Mouse (Mus musculus) midbrain, postnatal 0 days (tissue): ENCODE results near the gene Slc24a1. TPM values are rescaled to one million over a fixed set of nuclear protein-coding genes. Genes with fewer than 3 reads are reported as not detected.

ENCODE experiments used
- ATAC-seq: fragments of 200-750 bp; cut with Nextera tagmentation; 2 replicates; pipeline ENCODE4 v1.8.0; 2017; ENCODE audit warnings: moderate number of reproducible peaks, mild to moderate bottlenecking, moderate TSS enrichment, moderate library complexity; ENCODE audit not compliant: low FRiP score
- DNase-seq: peaks from one replicate; pipeline ENCODE4 v3.0.0-alpha.2; 2015; ENCODE audit warnings: low spot score
- H3K27ac ChIP-seq: fragments of 300-500 bp; sonication (generic); 2 replicates; pipeline ENCODE4 v1.5.1; 2014; ENCODE audit warnings: low read depth, mild to moderate bottlenecking, low read length, mixed read lengths
- H3K27me3 ChIP-seq: fragments of 300-500 bp; sonication (generic); 2 replicates; pipeline ENCODE4 v1.6.1; 2014; ENCODE audit warnings: low read length, control low read depth, mixed read lengths; ENCODE audit not compliant: insufficient read depth
- H3K36me3 ChIP-seq: fragments of 300-500 bp; sonication (generic); 2 replicates; pipeline ENCODE4 v1.6.1; 2014; ENCODE audit warnings: low read length, control low read depth, mixed read lengths; ENCODE audit not compliant: insufficient read depth
- H3K4me1 ChIP-seq: fragments of 300-500 bp; sonication (generic); 2 replicates; pipeline ENCODE4 v1.6.1; 2014; ENCODE audit warnings: mild to moderate bottlenecking, control low read depth, antibody characterized with exemption, low read length, mixed read lengths; ENCODE audit not compliant: insufficient read depth
- H3K4me2 ChIP-seq: fragments of 300-500 bp; sonication (generic); 2 replicates; pipeline ENCODE4 v1.6.1; 2014; ENCODE audit warnings: low read depth, mild to moderate bottlenecking, low read length, mixed read lengths; ENCODE audit not compliant: poor library complexity, severe bottlenecking
- H3K4me3 ChIP-seq: fragments of 300-500 bp; sonication (generic); 2 replicates; pipeline ENCODE4 v1.5.1; 2014; ENCODE audit warnings: low read depth, mild to moderate bottlenecking, low read length, moderate library complexity
- H3K9ac ChIP-seq: fragments of 300-500 bp; sonication (generic); replicated peaks from 2 replicates; pipeline ENCODE4 v1.6.1; 2014; ENCODE audit warnings: mild to moderate bottlenecking, low read length, moderate library complexity, mixed read lengths; ENCODE audit not compliant: poor library complexity, severe bottlenecking
- H3K9me3 ChIP-seq: fragments of 300-500 bp; sonication (generic); 2 replicates; pipeline ENCODE4 v1.6.1; 2016; ENCODE audit warnings: low read length, control low read depth
- CTCF ChIP-seq: IDR thresholded peaks from 2 replicates; pipeline ENCODE4 v1.5.1; 2016; ENCODE audit warnings: antibody characterized with exemption, mild to moderate bottlenecking
- WGBS: fragments of 180-500 bp; shearing (Covaris S2); extraction: QIAGEN DNeasy Blood & Tissue Kit; methylation state at CpG from one replicate; pipeline ENCODE4 v1.1.7; 2014; 5-methylcytosine and 5-hydroxymethylcytosine counted together
- polyA plus RNA-seq: library from polyadenylated mRNA; unstranded; fragments of >200 nt; fragmentation: Nextera tagmentation; extraction: Ambion mirVana; gene quantifications from 2 replicates; pipeline ENCODE4 v1.2.1, GENCODE M21; 2015
- total RNA-seq: library from RNA; depleted of rRNA; stranded (reverse); fragments of >200 nt; gene quantifications from 2 replicates; pipeline ENCODE4 v1.2.3, GENCODE M21; 2014

Slc24a1 gene
- total and polyA plus RNA-seq, 2 experiments from 2014 or later, result 0.19 TPM; not detected in 1

DNA sequence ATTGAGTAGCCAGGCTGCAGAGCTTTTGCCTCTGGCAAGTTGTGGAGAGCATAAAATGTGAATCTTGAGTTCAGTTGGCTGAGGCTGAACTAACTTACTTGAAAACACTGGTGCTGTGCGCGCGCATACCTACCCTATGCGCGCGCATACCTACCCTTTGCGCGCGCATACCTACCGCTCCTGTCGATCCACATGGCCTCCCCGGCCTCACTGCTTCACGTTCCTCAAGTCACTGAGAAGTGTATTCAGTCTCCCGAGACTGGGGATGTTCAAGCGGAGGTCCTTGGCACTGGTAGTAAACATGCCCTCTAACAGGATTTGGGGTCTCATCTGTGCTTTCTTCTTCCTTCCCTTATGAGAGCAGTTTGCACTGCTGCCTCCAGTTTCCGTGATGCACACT lies 32.8 kb downstream of the Slc24a1 start:
- no peak overlapping the region for H3K27ac ChIP-seq
- WGBS, result 36% methylated on average over 16 of the region's 16 CpGs
- no peak overlapping the region for H3K4me3 ChIP-seq
- H3K9me3 ChIP-seq, result no peaks in the 10 kb centered on the region
- no peak overlapping the region for H3K4me2 ChIP-seq
- DNase-seq, result no peak
- no peak for ATAC-seq
- H3K4me1 ChIP-seq, result no peaks in the 10 kb centered on the region
- no peak for TF ChIP-seq CTCF
- H3K9ac ChIP-seq, result no peak overlapping the region
- no peaks in the 10 kb centered on the region for H3K27me3 ChIP-seq
- H3K36me3 ChIP-seq, result peaks cover 24% of the 10 kb centered on the region

DNA sequence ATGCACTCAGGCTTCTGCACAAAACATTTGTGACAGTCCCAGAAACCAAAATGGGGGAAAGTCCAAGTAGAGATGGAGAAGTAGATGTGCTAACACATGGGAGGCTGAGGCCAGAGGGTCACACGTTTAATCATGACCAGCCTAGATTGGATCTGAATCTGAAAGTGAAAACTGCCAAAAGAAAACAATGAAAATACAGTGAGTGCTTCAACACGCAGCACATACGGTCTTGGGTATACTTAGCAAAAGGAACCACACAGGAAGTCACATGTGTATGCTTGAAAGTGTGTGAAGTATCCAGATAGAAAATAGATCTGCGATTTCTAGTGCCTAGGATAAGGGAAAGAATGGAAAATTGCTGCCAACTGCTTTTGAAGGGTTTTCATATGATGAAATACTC lies 36.8 kb downstream of the Slc24a1 start:
- Histone ChIP-seq H3K4me2 (no peak overlapping the region), H3K36me3 (peaks cover 42% of the 10 kb centered on the region), H3K9me3 (no peaks in the 10 kb centered on the region), H3K27me3 (no peaks in the 10 kb centered on the region), H3K9ac (no peak overlapping the region), H3K27ac (no peak overlapping the region), H3K4me3 (no peak overlapping the region), H3K4me1 (no peaks in the 10 kb centered on the region)
- no peak for ATAC-seq
- WGBS, result 84% methylated on average over 4 of the region's 4 CpGs
- no peak for TF ChIP-seq CTCF
- no peak for DNase-seq

DNA sequence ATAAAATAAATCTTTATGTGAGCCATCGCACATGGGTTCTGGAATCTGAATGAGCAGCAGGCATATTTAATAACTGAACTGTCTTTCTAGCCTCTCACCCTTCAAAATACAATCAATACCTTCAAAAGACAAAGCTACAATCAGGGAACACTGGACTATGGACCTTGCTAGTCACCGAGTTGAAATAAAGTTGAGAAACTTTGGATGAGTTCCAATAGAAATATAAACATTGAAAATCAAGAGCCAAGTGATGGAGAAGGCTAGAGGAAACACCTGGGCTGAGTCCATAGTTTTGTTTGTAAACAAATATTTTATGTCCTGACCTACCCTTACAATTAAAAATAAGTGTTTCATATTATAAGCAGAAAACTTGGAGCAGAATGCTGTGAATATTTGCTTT lies 37.4 kb downstream of the Slc24a1 start:
- Histone ChIP-seq H3K9ac (no peak overlapping the region), H3K36me3 (peaks cover 44% of the 10 kb centered on the region), H3K4me1 (no peaks in the 10 kb centered on the region), H3K4me2 (no peak overlapping the region), H3K4me3 (no peak overlapping the region), H3K27ac (no peak overlapping the region), H3K27me3 (no peaks in the 10 kb centered on the region), H3K9me3 (no peaks in the 10 kb centered on the region)
- ATAC-seq, result no peak
- 88% methylated on average over 2 of the region's 2 CpGs for WGBS
- no peak for DNase-seq
- TF ChIP-seq CTCF, result no peak

DNA sequence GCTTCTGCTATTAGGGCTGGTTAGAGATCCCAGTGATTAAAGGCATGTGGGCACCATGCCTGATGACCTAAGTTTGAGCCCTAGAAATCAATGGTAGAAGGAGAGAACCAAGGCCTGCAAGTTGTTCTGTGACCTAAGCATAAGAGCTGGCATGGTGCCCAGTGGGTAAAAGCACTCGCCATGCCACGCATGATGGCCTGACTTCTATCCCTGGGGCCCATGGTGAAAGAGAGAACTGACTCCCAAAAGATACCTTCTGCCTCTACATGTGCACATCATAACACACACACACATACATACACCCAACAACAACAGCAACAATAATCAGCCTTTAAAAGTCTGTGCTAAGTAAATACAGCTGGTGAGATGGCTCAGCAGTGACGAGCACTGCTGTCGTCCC lies 38.0 kb downstream of the Slc24a1 start:
- H3K4me1 ChIP-seq, result no peaks in the 10 kb centered on the region
- H3K9ac ChIP-seq, result no peak overlapping the region
- H3K9me3 ChIP-seq, result no peaks in the 10 kb centered on the region
- no peak overlapping the region for H3K4me2 ChIP-seq
- peaks cover 38% of the 10 kb centered on the region for H3K36me3 ChIP-seq
- no peak for TF ChIP-seq CTCF
- ATAC-seq (no peak), DNase-seq (no peak)
- 96% methylated on average over 4 of the region's 4 CpGs for WGBS
- H3K27me3 ChIP-seq, result no peaks in the 10 kb centered on the region
- H3K4me3 ChIP-seq, result no peak overlapping the region
- no peak overlapping the region for H3K27ac ChIP-seq

DNA sequence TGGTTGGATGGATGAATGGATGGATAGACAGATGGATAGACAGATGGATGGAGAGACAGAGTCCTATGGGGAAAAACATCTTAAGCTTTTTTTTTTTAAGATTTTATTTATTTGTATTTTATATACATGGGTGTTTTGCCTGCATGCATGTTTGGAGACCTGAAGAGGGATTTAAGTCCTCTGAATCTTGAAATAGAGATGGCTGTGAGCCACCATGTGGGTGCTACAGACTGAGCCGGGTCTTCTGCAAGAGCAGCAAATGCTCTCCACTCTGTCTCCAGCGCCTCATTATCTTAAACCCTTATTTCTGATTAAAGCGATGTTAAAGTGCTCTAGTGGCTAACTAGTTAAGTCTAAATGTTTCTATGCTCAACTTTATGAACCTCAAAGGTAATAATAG lies 44.0 kb downstream of the Slc24a1 start:
- Histone ChIP-seq H3K4me2 (no peak overlapping the region), H3K9ac (no peak overlapping the region), H3K4me3 (no peak overlapping the region), H3K27ac (no peak overlapping the region), H3K9me3 (no peaks in the 10 kb centered on the region), H3K27me3 (no peaks in the 10 kb centered on the region), H3K4me1 (no peaks in the 10 kb centered on the region), H3K36me3 (peaks cover 31% of the 10 kb centered on the region)
- WGBS, result 90% methylated on average over 3 of the region's 3 CpGs
- TF ChIP-seq CTCF, result no peak
- DNase-seq (no peak), ATAC-seq (no peak)

DNA sequence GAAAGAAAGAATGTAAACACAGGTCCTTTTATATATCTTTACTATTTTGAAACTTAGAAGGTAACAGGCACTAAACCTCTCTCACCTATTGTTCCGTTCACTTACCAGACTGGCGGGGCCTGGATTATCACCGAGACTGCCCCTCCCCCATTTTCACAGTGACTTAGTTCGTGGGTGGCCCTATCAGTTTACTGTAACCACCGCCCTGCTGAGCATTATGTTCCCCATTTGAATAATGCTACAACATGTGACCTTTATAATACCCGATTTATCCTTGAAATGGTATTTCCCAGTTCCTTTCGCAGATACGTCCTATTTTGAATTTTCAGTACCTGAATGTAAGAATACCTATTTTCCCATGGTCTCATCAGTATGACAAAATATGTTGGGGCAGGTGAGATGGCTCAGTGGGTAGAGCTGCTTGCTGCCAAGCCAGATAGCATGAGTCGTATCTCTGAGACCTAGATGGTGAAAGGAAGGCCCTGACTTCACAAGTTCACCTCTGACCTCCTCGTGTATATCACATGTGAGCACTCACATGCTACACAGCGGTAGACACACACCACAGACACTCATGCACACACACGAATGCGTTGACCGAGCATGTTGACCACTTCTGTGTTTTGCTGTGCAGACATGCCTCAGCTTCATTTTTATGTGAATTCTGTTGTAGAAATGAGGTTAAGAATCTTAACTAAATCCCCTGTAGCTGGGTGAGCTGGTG lies 46.3 kb downstream of the Slc24a1 start:
- no peak for DNase-seq
- no peak for TF ChIP-seq CTCF
- no peak overlapping the region for H3K4me2 ChIP-seq
- no peaks in the 10 kb centered on the region for H3K27me3 ChIP-seq
- H3K4me3 ChIP-seq, result no peak overlapping the region
- H3K36me3 ChIP-seq, result peaks cover 28% of the 10 kb centered on the region
- H3K4me1 ChIP-seq, result no peaks in the 10 kb centered on the region
- no peak overlapping the region for H3K27ac ChIP-seq
- no peak for ATAC-seq
- WGBS, result 86% methylated on average over 14 of the region's 14 CpGs
- H3K9me3 ChIP-seq, result no peaks in the 10 kb centered on the region
- H3K9ac ChIP-seq, result no peak overlapping the region
